Mouse (Mus musculus): ENCODE data around the gene Stum. TPM values are rescaled to one million over a fixed set of nuclear protein-coding genes. Genes with fewer than 3 reads are reported as not detected.
"Not testable (repeated sequence)": the region's sequence is repeated elsewhere in the genome, so short reads cannot be mapped to it uniquely, and the experiment has no call there.

Gene Stum
- total RNA-seq (2021) = under 1 TPM; 0.18 to 0.42 TPM
- long read RNA-seq, experiment 1 = 0 reads
- long read RNA-seq, experiment 2 = 0 reads

DNA sequence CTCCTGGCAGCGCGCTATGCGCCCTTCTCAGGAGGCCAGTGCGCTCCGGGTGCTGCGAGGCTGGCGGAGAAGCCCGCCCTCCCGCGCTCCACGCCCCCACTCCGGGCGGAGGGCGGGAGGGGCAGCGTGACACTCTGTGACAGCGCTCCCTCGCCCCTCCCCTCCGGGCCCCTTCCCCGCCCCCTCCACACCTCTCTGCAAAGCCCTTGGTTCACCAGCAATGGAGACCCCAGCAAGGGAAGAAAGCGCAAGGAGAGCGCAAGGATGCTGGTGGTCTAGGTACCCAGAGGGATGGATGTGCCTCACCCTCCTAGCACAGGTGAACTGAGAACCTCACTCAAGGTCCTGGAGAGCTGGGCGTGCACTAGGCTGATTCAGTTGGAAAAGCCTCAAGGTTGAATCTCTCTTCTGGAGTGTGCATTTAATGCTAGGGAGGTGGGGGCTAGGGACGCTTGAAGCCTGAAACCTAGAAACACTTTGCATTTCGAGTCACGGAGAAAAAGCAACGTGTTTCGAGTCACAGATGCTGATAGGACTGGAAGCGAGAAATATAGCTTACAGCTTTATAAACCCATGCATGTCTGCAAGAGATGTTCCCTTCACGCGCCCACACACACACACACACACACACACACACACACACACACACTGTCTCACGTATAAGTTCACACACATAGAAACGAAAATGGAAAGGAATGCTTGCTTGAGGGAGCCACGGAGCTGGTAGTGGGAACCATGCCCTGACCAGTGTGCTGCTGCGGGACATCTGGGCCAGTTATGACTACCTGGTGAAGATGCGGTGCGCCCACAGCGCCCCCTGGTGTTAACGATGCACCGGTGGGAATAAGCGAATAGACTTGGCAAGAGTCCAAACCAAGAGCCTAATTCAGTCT, at the start of gene Stum:
Stum (minus strand) TSS at position 106 of the 893 bp plus-strand sequence.
- peak; percentile 72 to 74 for DNase-seq
- intact Hi-C loops (cut with DNase I) = loop anchor here (1.0 to 2.0 kb wide), 2 partner anchors 49 to 65 kb away; no protein-coding TSS in a partner anchor

DNA sequence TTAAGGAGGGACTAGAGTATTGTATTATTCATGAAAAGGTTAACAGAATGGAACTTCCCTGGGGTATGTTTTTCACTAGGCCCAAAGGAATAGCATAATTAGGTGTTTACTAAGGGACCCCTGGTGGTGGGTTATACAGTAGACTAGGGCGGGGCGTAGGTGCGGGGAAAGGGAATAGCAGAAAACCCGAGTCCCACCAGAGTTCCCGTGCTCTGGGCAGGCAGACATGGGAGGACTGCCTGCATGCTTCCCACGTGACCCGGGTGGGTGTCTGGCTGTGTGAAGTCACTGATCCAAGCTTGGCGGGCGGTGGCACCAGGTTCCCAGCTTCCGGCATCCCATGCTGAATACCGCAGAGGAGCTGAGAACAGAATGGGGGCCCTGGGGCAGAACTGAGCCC, 49.4 kb upstream of the Stum start:
- intact Hi-C loops (cut with DNase I) = no loop called here
- no peak for DNase-seq

DNA sequence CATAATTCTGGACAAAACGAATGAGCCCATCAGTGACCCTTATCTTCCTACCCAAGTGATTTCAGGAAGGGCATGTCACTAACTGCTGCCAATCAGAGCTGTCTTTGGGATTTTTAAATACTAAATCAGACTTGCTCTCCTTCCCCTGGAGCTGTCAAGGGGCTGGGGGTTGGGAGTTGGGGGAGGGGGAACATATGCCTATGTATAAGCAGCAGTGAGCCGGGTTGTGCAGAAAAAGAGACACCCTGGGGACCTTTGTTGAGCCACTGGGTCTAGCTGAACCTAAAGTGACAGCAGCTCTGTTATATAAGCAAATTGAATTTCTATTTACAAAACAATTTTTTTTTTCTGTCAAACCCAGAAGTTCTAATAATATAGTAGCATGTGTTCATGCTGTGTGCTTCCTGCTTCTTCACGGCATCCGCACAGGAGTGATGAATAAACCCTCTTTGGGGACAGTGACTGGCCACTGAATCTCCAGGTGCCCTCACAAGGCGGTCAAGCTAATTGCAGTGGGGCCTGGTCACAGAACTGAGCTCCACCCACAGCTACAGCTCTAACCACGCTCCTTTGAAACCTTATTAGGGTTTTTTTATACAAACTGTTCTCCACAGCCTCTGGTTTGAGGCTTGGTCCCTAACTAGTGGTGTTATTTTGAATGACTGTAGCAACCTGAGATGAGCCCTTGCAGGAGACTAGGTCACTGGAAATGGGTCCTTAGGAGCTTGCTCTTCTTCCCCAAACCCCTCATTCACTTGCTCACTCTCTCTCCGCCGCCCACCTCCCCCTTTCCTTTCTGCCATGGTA, 47.4 kb upstream of the Stum start:
- no peak for DNase-seq
- intact Hi-C loops (cut with DNase I) = no loop called here

DNA sequence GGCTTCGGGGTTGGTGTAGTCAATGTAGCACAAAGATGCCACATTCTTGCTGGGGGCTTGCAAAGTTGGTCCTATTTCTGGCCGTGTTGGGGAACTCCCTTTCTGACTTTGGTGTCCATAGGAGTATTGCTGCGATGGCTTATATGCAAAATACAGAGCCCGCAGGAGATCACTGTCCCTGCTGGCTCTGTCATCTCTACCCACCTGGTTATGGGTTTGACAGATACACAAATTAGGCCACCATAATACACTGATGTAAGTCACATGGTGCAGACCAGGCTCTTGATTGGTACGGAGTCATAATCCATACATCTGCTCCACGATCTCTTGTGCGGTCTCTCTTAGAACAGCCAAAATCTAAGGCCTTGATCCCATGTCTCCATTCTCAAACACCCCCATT, 46.5 kb upstream of the Stum start:
- intact Hi-C loops (cut with DNase I) = no loop called here
- no peak for DNase-seq

DNA sequence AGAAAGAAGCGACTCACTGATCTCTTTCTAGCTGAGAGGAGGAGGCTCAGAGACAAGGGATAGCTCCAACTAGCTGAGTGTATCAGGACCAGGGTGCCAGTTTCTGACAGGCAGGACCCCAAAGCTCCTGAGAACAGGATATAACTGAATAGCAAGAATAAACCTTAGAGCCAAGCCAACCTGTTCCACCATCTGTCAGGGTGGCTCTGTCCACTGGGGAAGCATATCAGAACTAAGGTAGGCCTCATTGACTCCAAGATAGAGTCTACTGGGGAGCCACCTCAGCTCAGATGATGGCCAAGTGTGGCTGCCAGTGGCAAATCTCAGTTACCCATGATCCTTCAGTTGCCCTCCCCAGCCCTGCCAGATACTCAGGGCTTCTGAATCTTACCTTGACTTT, 42.0 kb upstream of the Stum start:
- intact Hi-C loops (cut with DNase I) = no loop called here
- DNase-seq = no peak

DNA sequence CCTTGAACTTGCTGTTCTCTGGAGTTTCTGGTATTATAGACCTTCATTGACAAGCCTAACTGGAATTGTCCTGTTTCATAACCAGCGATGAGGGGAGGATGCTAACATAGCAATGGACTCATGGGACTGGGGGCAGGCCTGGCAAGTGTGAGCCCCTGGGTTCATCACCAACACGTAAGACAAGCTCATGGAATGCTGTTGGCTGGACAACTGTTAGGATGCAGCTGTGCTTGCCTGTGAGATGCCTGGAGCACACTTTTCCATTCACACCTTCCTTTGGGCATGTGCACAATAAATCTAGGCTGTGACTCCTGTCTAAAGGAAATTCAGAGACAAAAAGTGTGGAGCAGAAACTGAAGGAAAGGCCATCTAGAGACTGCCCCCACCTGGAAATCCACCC, 40.0 kb upstream of the Stum start:
- DNase-seq = no peak
- intact Hi-C loops (cut with DNase I) = no loop called here

DNA sequence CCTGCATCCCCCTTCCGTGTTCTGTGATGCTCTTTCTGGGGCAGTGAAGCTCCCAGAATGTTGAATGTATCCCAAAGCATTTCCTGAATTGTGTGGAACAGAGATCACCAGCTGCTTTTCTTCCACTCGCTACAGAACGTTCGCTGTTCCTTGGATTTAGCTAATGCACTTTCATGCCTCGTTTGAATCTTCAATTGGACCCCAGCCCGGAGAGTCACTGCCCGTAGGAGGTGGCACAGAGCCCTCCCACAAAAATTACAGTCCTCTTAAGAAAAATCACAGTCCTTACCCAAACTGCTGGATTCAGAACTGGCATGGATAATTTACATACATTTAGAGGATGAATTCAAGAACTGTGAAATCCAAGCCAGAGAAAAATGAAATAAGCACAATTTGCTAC, 36.9 kb upstream of the Stum start:
- no peak for DNase-seq
- intact Hi-C loops (cut with DNase I) = no loop called here

DNA sequence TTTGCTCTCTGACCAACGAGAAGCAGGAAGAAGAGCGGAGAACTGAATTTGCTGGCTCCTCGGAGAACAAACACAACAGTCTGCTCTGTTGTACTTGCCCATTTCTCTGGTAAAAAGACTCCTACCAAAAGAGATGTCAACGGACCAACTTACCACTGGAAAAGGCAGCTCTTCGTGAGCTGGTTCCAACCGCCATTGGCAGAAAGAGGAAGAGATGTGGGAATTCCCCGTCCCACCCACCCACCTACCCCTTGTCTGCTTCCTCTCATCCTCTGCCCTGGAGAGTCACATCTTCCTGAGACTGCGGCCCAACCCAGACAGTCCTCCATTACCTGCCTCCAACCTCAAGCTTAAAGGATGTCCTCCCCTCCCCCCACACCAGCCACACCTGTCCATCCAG, 36.2 kb upstream of the Stum start:
- intact Hi-C loops (cut with DNase I) = no loop called here
- no peak for DNase-seq

DNA sequence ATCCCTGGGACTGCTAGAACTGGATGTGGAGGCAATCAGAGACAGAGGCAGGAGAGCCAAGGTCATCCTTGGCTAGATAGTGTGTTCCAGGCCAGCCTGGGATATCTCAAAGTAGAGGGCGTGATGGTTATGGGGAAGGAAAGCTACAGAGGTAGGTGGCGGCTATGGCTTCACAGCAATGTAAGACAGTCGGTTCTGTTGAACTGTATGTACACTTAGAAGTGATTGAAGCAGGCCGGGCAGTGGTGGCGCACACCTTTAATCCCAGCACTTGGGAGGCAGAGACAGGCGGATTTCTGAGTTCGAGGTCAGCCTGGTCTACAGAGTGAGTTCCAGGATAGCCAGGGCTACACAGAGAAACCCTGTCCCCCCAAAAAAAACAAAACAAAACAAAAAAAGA, 35.6 kb upstream of the Stum start:
- DNase-seq; intact Hi-C loops (cut with DNase I): not testable (repeated sequence)

DNA sequence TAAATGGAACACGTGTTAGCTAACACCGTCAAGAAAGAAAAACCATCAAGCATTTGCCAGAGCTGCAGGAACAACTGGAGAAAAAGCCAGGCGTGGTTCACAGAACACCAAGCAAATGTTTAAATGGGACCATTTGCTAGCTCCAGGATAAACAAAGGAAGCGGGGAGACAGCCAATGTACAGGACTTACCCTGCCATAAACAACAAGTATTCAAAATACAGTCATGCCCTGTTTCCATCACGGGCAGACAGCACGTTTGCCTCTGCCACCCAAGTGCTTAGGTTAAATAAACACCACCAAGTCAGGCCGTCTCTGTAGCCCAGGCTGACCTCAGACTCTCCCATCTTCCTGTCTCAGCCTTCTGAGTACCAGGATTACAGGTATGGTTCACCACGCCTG, 35.1 kb upstream of the Stum start:
- DNase-seq = no peak
- intact Hi-C loops (cut with DNase I) = no loop called here

DNA sequence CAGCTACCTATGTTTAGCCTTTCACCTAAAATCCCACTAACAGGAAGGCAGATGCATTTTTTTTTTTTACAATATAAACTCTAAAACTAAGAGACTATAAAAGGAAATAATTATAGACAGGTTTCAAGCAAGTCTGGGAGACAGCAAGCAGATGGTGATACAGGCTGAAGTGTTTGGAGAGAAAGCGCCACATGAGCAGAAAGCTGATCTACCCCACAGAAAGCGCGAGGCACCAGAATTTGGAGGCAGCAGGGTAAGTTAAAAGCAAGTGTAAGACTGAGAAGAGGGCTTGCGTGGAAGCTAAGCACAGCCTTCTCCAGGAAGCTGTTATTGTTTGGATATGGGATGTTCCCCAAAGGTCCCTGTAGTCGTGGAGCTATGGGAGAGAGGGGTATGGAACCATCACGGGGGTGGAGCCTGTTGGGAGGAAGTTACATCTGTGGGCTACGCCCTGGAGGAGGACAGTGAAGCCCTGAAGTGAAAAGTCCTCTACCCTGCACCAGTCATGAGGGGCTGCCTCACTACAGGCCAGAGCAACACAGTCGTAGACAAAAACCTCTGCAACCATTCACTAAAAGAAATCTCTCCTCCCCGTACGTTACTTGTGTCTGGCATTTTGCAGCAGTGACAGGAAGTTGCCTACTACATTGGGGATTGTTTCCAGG, 34.2 kb upstream of the Stum start:
- intact Hi-C loops (cut with DNase I) = no loop called here
- DNase-seq = no peak

DNA sequence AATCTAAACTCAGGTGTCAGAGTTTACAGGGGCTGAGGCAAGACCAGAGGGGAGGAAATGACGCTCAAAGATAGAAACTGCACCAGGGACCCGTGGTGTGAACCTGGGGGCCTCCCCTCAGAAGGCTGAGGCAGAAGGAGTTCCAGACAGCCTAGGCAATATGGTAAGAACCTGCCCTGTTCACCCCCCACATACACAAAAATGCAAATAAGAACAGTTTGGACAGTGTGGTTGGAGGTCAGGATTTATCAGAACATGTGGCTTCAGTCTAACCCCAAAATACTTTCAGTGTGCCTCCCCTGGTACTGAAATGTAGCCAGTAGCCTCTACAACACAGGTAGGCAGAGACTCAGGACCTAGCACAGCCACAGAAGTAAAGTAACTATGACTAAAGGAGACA, 30.8 kb upstream of the Stum start:
- intact Hi-C loops (cut with DNase I) = no loop called here
- DNase-seq = no peak

DNA sequence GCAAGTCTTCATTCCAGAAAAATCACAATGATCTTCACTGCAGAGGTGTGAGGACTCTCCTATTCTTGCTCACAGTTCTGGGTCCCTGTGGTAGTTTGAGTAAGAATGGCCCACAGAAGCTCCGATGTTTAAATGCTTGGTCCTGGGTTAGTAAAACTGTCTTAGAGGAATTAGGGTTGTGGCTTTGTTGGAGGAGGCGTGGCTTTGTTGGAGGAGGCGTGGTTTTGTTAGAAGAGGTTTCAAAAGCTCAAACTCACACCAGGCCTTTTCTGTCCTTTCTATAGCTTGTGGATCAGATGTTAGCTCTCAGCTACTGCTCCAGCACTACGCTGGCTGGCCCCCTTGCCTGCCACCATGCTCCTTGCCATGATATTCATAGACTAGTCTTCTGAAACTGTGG, 27.6 kb upstream of the Stum start:
- intact Hi-C loops (cut with DNase I) = no loop called here
- no peak for DNase-seq

DNA sequence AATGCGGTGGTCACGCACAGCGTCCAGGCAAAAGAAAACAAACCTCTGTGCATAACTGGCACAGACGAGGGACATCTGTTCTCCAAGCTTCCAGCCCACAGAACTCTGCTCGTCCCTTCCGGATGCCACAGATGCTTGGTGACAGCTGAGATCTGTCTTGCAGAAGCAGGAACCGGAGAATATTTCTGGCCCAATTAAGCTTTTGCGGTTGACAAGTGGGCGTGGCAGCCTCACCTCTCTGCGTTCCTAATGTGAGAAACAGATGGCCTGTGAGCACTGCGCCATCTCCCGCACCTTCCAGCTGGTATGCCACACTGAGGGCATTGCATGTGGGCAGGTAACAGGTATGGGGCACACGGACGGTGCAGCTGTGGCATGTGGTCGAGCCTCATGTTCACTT, 27.1 kb upstream of the Stum start:
- no peak for DNase-seq
- intact Hi-C loops (cut with DNase I) = no loop called here

DNA sequence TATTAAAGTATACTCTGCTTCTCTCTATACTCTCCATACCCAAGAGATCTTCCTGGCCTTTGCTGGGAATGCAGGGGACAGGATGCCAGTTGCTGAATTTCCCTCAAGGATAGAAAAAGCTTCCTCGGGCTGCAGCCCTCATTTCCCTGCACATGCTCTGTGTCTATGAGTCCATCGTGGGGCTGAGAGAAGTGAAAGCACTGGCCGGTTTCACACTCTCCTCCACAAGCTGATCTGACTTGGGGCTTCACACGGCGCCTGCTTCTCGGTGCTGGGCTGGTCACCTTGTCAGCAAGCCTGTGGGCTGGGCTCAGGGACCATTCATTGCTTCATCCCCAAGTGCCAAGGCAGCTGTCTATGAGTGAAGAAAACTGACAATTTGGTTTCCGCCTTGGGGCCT, 25.4 kb upstream of the Stum start:
- intact Hi-C loops (cut with DNase I) = no loop called here
- DNase-seq = no peak

DNA sequence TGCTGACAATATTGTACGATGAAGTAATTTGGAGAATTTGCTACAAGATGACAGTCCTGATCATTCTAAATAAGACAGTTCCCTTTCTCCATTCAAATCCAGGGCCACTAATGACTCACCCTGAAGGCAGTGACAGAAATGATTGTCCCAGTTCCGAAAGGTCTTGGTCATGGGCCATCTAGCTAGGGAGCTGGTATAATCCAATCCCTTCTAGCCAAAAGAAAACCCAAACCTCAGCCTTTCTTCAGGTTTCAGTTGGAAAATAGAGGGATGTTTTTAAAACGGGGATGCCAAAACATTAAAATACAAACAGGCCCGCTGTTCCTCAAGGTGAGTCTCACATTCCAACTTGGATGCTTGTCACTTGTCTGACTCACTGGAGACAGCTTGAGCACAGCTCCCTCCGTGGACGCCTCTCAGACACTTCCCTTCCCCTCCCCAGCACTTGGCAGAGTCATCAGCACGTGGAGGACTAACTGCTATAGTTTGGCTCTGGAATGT, 24.0 kb upstream of the Stum start:
- intact Hi-C loops (cut with DNase I) = no loop called here
- no peak for DNase-seq

DNA sequence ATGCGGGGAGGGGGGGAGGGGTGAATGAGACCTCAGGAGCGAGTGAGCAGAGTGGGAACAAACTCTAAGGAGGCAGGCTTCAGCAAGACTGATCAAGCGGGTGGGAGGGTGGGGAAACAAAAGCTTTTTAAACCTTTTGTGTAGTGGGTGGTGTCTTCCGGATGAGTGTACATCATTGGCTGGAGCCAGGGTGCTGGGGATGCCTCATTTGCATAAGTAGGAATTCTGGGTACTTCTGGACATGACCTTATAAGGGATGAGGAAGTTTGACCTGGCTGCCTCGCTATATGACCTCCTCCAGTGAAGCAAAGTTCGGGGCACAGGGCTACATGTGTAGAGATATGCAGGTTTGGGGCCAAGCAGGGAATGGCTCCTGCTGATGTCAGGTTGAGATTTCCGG, 23.0 kb upstream of the Stum start:
- intact Hi-C loops (cut with DNase I) = no loop called here
- DNase-seq = no peak

DNA sequence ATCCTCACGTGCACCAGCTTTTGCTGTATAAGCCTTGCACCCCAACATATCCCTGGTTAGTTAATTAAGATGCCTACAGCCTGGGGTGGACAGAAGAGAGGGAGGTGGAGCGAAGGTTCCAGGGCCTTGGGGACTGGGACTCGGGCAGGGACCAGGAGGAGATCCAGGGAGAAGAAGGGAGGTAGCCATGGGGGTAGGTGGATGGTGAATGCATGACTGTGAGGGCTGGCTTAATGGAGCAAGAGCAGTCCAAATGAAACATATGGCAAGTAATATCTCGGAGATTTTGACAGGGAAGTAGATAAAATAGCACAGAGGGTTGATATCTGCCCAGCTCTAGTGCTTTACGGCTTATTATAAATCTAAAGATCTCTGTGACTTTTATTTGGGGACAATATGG, 21.6 kb upstream of the Stum start:
- intact Hi-C loops (cut with DNase I) = no loop called here
- no peak for DNase-seq

DNA sequence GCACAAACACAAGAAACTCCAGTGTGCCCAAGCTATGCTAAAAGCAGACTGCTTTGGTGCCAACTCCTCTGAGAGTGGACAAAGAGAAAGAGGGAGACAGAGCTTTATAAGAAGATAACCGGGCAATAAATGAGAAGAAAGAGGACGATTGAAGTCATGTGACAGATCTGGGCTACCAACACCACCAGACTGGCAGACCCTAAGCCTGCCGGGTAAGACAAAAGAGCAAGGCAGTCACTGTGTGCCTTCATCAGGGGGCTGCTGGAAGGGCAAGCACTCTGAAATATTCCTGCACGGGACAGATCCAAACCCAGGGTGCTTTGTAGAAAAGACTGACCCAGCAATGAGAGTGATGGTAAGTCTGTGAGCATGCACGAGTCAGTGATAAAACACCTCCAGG, 20.2 kb upstream of the Stum start:
- DNase-seq = no peak
- intact Hi-C loops (cut with DNase I) = no loop called here

DNA sequence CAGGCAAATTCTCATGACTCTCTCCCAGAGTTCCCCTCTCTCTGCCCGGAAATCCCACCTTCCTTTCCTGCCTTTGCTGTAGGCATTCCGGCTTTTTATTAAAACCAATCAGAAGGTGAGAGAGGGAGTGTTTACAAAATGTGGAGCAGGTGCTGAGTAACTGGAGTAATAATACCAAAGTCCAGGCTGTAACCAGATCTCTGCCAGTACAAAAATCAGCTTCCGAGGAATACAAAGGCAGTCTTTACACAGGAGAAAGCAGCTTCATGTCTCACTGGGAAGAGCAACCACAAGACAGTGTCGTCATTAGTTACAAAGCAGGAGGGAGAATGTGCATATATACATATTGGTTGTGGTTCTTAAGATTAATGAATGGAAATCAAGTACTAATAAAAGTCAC, 19.3 kb upstream of the Stum start:
- no peak for DNase-seq
- intact Hi-C loops (cut with DNase I) = no loop called here

DNA sequence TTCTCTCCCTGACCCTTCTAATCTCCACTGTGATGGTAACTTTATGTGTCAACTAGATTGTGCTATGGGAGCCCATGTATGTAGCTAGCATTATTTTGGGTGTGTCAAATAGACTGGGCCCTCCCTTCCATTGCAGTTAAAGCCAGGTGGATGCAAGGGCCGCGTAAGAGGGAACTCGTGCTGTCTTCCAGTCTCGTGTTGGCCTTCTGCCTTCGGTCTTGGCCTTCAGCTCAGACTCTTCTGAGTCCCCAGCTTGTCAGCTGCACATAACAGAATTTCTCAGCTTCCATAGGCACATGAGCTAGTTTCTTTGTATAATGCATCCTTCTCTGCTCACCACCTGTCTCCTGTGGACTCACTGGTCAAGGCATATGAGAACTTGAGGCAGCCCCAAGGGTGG, 17.3 kb upstream of the Stum start:
- no peak for DNase-seq
- intact Hi-C loops (cut with DNase I) = no loop called here
